Mouse (Mus musculus) E14TG2a.4 (cell line): ENCODE results near the gene Pfdn6.
A peak's percentile ranks its signal among the peaks of the same experiment; 100 is the strongest.

ENCODE experiments used
- H3K27me3 ChIP-seq: 2 replicates; pipeline ENCODE4 v1.6.1; 2014; ENCODE audit warnings: low read length, control low read depth; ENCODE audit not compliant: insufficient read depth
- H3K36me3 ChIP-seq: 2 replicates; pipeline ENCODE4 v1.6.1; 2014; ENCODE audit warnings: low read length, control low read depth; ENCODE audit not compliant: insufficient read depth
- H3K4me1 ChIP-seq: replicated peaks from 2 replicates; pipeline ENCODE4 v1.6.1; 2014; ENCODE audit warnings: low read depth, low read length, control low read depth
- H3K4me3 ChIP-seq: replicated peaks from 2 replicates; pipeline ENCODE4 v1.5.1; 2014; ENCODE audit warnings: mild to moderate bottlenecking, low read length
- H3K9me3 ChIP-seq: 2 replicates; pipeline ENCODE4 v1.6.1; 2014; ENCODE audit warnings: low read length, control low read depth
- CTCF ChIP-seq: conservative IDR thresholded peaks from 2 replicates; pipeline ENCODE4 v1.5.1; 2014; ENCODE audit warnings: low read length
- NANOG ChIP-seq: IDR thresholded peaks from 2 replicates; pipeline ENCODE4 v1.6.1; 2014; ENCODE audit warnings: borderline replicate concordance, low read length, mixed read lengths
- POU5F1 ChIP-seq: IDR thresholded peaks from 2 replicates; pipeline ENCODE4 v1.6.1; 2014; ENCODE audit warnings: low read length, borderline replicate concordance

Gene Pfdn6

GRCm38 (mm10) chr17:33972691-33973090 lies 32.5 kb upstream of the Pfdn6 start:
- peaks cover 18% of the 10 kb centered on the region for H3K4me1 ChIP-seq
- H3K4me3 ChIP-seq, result no peak overlapping the region
- H3K27me3 ChIP-seq, result peaks cover 16% of the 10 kb centered on the region
- no peaks in the 10 kb centered on the region for H3K9me3 ChIP-seq
- TF ChIP-seq POU5F1 (no peak), NANOG (no peak), CTCF (no peak)
- H3K36me3 ChIP-seq, result no peaks in the 10 kb centered on the region

DNA sequence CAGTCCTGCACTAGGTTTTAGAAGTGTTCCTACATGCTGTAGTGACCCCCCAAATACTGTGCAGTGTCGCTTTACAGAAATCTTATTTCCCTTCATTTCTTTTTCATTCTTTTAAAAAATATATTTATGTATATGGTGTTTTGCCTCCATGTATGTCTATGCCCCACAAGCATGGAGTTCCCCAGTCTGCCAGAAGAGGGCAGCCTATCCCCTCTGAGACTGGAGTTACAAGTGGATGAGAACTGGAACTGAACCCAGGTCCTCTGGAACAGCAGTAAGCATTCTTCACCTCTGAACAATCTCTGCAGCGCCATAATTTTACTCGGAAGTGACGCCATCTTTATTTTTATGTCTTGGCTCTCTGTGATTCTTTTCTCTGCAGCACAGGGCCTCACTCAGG lies 29.3 kb upstream of the Pfdn6 start:
- Histone ChIP-seq H3K4me3 (no peak overlapping the region), H3K9me3 (no peaks in the 10 kb centered on the region), H3K27me3 (0 out of 2 replicates have a peak, but pooled peaks cover 4% of the 10 kb centered on the region), H3K36me3 (peaks cover 23% of the 10 kb centered on the region), H3K4me1 (peaks cover 17% of the 10 kb centered on the region)
- TF ChIP-seq CTCF (peak; percentile 82), NANOG (no peak)

- H3K4me1 ChIP-seq, result peaks cover 17% of the 10 kb centered on the region
- no peaks in the 10 kb centered on the region for H3K9me3 ChIP-seq
- H3K27me3 ChIP-seq, result no peaks in the 10 kb centered on the region
- H3K4me3 ChIP-seq, result no peak overlapping the region
- TF ChIP-seq CTCF (peak; percentile 42), NANOG (no peak)
- peaks cover 26% of the 10 kb centered on the region for H3K36me3 ChIP-seq
Observed at GRCm38 (mm10) chr17:33968927-33969326, 28.8 kb upstream of the Pfdn6 start.

DNA sequence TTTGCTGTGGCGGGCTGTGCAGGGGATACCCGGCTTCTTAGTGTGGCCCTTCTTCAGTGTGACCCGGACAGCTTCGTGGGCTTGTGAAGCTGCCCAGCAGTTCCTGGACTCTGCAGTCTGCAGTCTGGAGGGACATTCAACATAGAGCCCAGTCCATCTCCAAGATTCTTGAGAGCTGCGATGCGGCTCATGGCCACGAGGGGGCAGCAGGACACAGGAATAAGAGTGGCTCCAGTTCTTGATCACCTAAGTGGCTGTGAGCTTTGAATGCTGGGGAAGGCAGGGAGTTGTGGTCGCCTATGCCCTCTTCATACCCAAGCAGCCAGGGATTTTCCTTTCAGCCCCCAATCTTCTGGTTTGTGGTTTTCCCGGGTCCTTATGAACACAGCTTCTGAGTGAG lies 28.3 kb upstream of the Pfdn6 start:
- H3K4me1 ChIP-seq, result peaks cover 17% of the 10 kb centered on the region
- H3K27me3 ChIP-seq, result no peaks in the 10 kb centered on the region
- peaks cover 30% of the 10 kb centered on the region for H3K36me3 ChIP-seq
- H3K9me3 ChIP-seq, result no peaks in the 10 kb centered on the region
- TF ChIP-seq CTCF (peak; percentile 83), POU5F1 (no peak)
- no peak overlapping the region for H3K4me3 ChIP-seq

GRCm38 (mm10) chr17:33965846-33966550 lies 25.9 kb upstream of the Pfdn6 start:
- Histone ChIP-seq H3K4me3 (no peak overlapping the region), H3K27me3 (no peaks in the 10 kb centered on the region), H3K9me3 (no peaks in the 10 kb centered on the region), H3K4me1 (peaks cover 17% of the 10 kb centered on the region), H3K36me3 (peaks cover 55% of the 10 kb centered on the region)
- no peak for TF ChIP-seq CTCF
- TF ChIP-seq NANOG, result no peak
- TF ChIP-seq POU5F1, result no peak

GRCm38 (mm10) chr17:33965082-33965845 lies 25.1 kb upstream of the Pfdn6 start:
- H3K36me3 ChIP-seq, result peaks cover 62% of the 10 kb centered on the region
- no peaks in the 10 kb centered on the region for H3K9me3 ChIP-seq
- no peak overlapping the region for H3K4me3 ChIP-seq
- H3K4me1 ChIP-seq, result peaks cover 17% of the 10 kb centered on the region
- TF ChIP-seq CTCF, result no peak
- TF ChIP-seq NANOG, result no peak
- TF ChIP-seq POU5F1, result no peak
- H3K27me3 ChIP-seq, result no peaks in the 10 kb centered on the region

GRCm38 (mm10) chr17:33962876-33963275 lies 22.7 kb upstream of the Pfdn6 start:
- H3K27me3 ChIP-seq, result no peaks in the 10 kb centered on the region
- H3K36me3 ChIP-seq, result peaks cover 86% of the 10 kb centered on the region
- no peaks in the 10 kb centered on the region for H3K9me3 ChIP-seq
- peaks cover 14% of the 10 kb centered on the region for H3K4me1 ChIP-seq
- H3K4me3 ChIP-seq, result no peak overlapping the region
- no peak for TF ChIP-seq POU5F1
- no peak for TF ChIP-seq CTCF
- no peak for TF ChIP-seq NANOG

DNA sequence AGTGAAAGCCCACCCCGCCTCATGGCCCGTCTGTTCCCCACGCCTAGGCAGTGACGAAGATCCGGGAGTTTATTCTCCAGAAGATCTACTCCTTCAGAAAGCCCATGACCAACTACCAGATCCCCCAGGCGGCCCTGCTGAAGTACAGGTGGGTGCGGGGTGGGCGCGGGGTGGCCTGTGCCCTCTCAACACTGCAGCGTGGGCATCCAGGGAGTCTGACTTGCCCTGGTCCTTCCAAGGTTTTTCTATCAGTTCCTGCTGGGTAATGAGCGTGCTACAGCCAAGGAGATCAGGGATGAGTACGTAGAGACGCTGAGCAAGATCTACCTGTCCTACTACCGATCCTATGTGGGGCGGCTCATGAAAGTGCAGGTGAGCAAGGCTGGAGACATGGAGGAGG lies 19.8 kb upstream of the Pfdn6 start:
- H3K4me3 ChIP-seq, result no peak overlapping the region
- peaks cover 77% of the 10 kb centered on the region for H3K36me3 ChIP-seq
- H3K9me3 ChIP-seq, result no peaks in the 10 kb centered on the region
- TF ChIP-seq POU5F1, result no peak
- no peak for TF ChIP-seq CTCF
- TF ChIP-seq NANOG, result no peak
- no peaks in the 10 kb centered on the region for H3K27me3 ChIP-seq
- peaks cover 17% of the 10 kb centered on the region for H3K4me1 ChIP-seq
